Mouse (Mus musculus) olfactory bulb, adult 2 months (tissue): ENCODE measurements around the gene Nelfe.

Experiments
- CTCF ChIP-seq: fragments of 200-500 bp; IDR thresholded peaks from 2 replicates; pipeline ENCODE4 v1.5.1; 2012; ENCODE audit warnings: low read depth, mild to moderate bottlenecking, low read length, moderate library complexity; ENCODE audit not compliant: insufficient read depth
- POLR2A ChIP-seq: fragments of 200-500 bp; IDR thresholded peaks from 2 replicates; pipeline ENCODE4 v1.6.1; 2012; ENCODE audit warnings: mild to moderate bottlenecking, low read depth, low read length, moderate library complexity; ENCODE audit not compliant: insufficient read depth

- no peak for TF ChIP-seq CTCF
- no peak for TF ChIP-seq POLR2A
Observed at GRCm38 (mm10) chr17:34895724-34896123, 45.5 kb downstream of the Nelfe start.
